Mouse (Mus musculus) intestine, embryonic 15.5 days (tissue): ENCODE data around the gene Atp5c1. TPM values are rescaled to one million over a fixed set of nuclear protein-coding genes. Genes with fewer than 3 reads are reported as not detected.

Source experiments
- polyA plus RNA-seq: library from polyadenylated mRNA; unstranded; fragments of >200 nt; fragmentation: Nextera tagmentation; extraction: Ambion mirVana; gene quantifications from 2 replicates; pipeline ENCODE4 v1.2.1, GENCODE M21; 2015

Gene Atp5c1
- polyA plus RNA-seq, 1 experiment from 2014 or later, result 873 TPM

Other genes starting within 250 kb of the Atp5c1 start
- gene 4930412O13Rik, start 199.3 kb downstream of the Atp5c1 start, polyA plus RNA-seq, result not detected in 2 replicates
- not detected in 2 replicates for gene 9230102O04Rik, start 191.0 kb downstream of the Atp5c1 start, polyA plus RNA-seq
- 2.3 and 2.6 TPM in 2 replicates for gene Gata3, start 190.5 kb downstream of the Atp5c1 start, polyA plus RNA-seq
- 11.1 and 11.3 TPM in 2 replicates for gene Taf3, start 31.9 kb downstream of the Atp5c1 start, polyA plus RNA-seq
- gene Kin, start 83 bp upstream of the Atp5c1 start, polyA plus RNA-seq, result 22.4 and 26.4 TPM in 2 replicates
- gene Itih2, start 50.9 kb upstream of the Atp5c1 start, polyA plus RNA-seq, result 4.4 and 5.8 TPM in 2 replicates
- 12.1 and 12.2 TPM in 2 replicates for gene Itih5, start 73.1 kb upstream of the Atp5c1 start, polyA plus RNA-seq